Mouse (Mus musculus) MEL (cell line): Measurements from ENCODE around the gene Phgdh. TPM values are rescaled to one million over a fixed set of nuclear protein-coding genes. Genes with fewer than 3 reads are reported as not detected.

Source experiments
- DNase-seq: peaks from one replicate; pipeline ENCODE4 v3.0.0; 2011; ENCODE audit warnings: low read depth, low spot score
- H3K27ac ChIP-seq: 2 replicates; pipeline ENCODE4 v1.5.1; 2012; ENCODE audit warnings: low read depth, mild to moderate bottlenecking, control low read depth, low read length, moderate library complexity; ENCODE audit not compliant: control insufficient read depth
- H3K27me3 ChIP-seq, 2 experiments: fragments of 150-350 bp in 1 of 2; sonication (generic) in 1 of 2; 2 replicates each; pipeline ENCODE4 v1.6.1; 2012; ENCODE audit warnings: low read length in 2 of 2, mild to moderate bottlenecking in 2 of 2, improper control_type of control experiment in 1 of 2, moderate library complexity in 1 of 2; ENCODE audit not compliant: insufficient read depth in 2 of 2, control insufficient read depth in 1 of 2
- H3K36me3 ChIP-seq, 2 experiments: 2 replicates each; pipeline ENCODE4 v1.6.1; 2012 to 2014; ENCODE audit warnings: low read length in 2 of 2, improper control_type of control experiment in 1 of 2, inconsistent platforms in 1 of 2, mild to moderate bottlenecking in 1 of 2; ENCODE audit not compliant: insufficient read depth in 2 of 2, control insufficient read depth in 1 of 2
- H3K4me1 ChIP-seq, 2 experiments: fragments of 150-350 bp in 1 of 2; sonication (generic) in 1 of 2; 2 replicates each; pipeline ENCODE4 v1.6.1; 2012; ENCODE audit warnings: low read length in 2 of 2, improper control_type of control experiment in 1 of 2, mild to moderate bottlenecking in 1 of 2; ENCODE audit not compliant: insufficient read depth in 2 of 2, control insufficient read depth in 1 of 2
- H3K4me3 ChIP-seq, 2 experiments: fragments of 150-350 bp in 1 of 2; sonication (generic) in 1 of 2; 2 replicates each; pipeline ENCODE4 v1.5.1; 2012; ENCODE audit warnings: low read depth in 2 of 2, low read length in 2 of 2, mild to moderate bottlenecking in 2 of 2, moderate library complexity in 2 of 2, control low read depth in 1 of 2, improper control_type of control experiment in 1 of 2; ENCODE audit not compliant: control insufficient read depth in 1 of 2, insufficient read depth in 1 of 2
- H3K79me2 ChIP-seq: 2 replicates; pipeline ENCODE4 v1.6.1; 2012; ENCODE audit warnings: mild to moderate bottlenecking, low read length, moderate library complexity; ENCODE audit not compliant: control insufficient read depth, poor library complexity, insufficient read depth
- H3K9ac ChIP-seq: 2 replicates; pipeline ENCODE4 v1.6.1; 2012; ENCODE audit warnings: low read depth, mild to moderate bottlenecking, control low read depth, low read length, moderate library complexity; ENCODE audit not compliant: control insufficient read depth, poor library complexity, severe bottlenecking
- H3K9me3 ChIP-seq: fragments of 150-350 bp; sonication (generic); replicated peaks from 2 replicates; pipeline ENCODE4 v1.6.1; 2012; ENCODE audit warnings: mild to moderate bottlenecking, low read length, improper control_type of control experiment, moderate library complexity; ENCODE audit not compliant: insufficient read depth
- CHD1 ChIP-seq: IDR thresholded peaks from 2 replicates; pipeline ENCODE4 v1.6.1; 2012; ENCODE audit warnings: low read depth, mild to moderate bottlenecking, inconsistent platforms, low read length, improper control_type of control experiment
- CHD2 ChIP-seq: IDR thresholded peaks from 2 replicates; pipeline ENCODE4 v1.6.1; 2011; ENCODE audit warnings: low read length, improper control_type of control experiment
- CTCF ChIP-seq, 3 experiments: IDR thresholded peaks in 2 of 3; conservative IDR thresholded peaks in 1 of 3; 2 replicates each; pipeline ENCODE4 v1.5.1; 2011 to 2012; ENCODE audit warnings: low read length in 3 of 3, low read depth in 2 of 3, mild to moderate bottlenecking in 2 of 3, improper control_type of control experiment in 1 of 3, inconsistent platforms in 1 of 3, mixed read lengths in 1 of 3, moderate library complexity in 1 of 3; ENCODE audit not compliant: control insufficient read depth in 1 of 3, insufficient read depth in 1 of 3, poor library complexity in 1 of 3, severe bottlenecking in 1 of 3
- ELF1 ChIP-seq: IDR thresholded peaks from 2 replicates; pipeline ENCODE4 v1.6.1; 2014; ENCODE audit warnings: low read depth, mild to moderate bottlenecking, inconsistent platforms, low read length, improper control_type of control experiment, moderate library complexity
- EP300 ChIP-seq, 2 experiments: IDR thresholded peaks; 2 replicates each; pipeline ENCODE4 v1.6.1; 2011; ENCODE audit warnings: improper control_type of control experiment in 2 of 2, low read length in 2 of 2, low read depth in 1 of 2, mild to moderate bottlenecking in 1 of 2
- GABPA ChIP-seq: IDR thresholded peaks from 2 replicates; pipeline ENCODE4 v1.6.1; 2012; ENCODE audit warnings: low read depth, mild to moderate bottlenecking, inconsistent platforms, low read length, improper control_type of control experiment, moderate library complexity
- GATA1 ChIP-seq: IDR thresholded peaks from 2 replicates; pipeline ENCODE4 v1.6.1; 2011; ENCODE audit warnings: low read depth, low read length, improper control_type of control experiment
- HCFC1 ChIP-seq: IDR thresholded peaks from 2 replicates; pipeline ENCODE4 v1.6.1; 2012; ENCODE audit warnings: low read depth, mild to moderate bottlenecking, inconsistent platforms, low read length, improper control_type of control experiment, moderate library complexity
- JUND ChIP-seq: IDR thresholded peaks from 2 replicates; pipeline ENCODE4 v1.6.1; 2011; ENCODE audit warnings: low read depth, mild to moderate bottlenecking, improper control_type of control experiment, low read length
- MAZ ChIP-seq: IDR thresholded peaks from 2 replicates; pipeline ENCODE4 v1.6.1; 2012; ENCODE audit warnings: low read depth, mild to moderate bottlenecking, inconsistent platforms, low read length, improper control_type of control experiment
- MXI1 ChIP-seq: IDR thresholded peaks from 2 replicates; pipeline ENCODE4 v1.6.1; 2011; ENCODE audit warnings: mild to moderate bottlenecking, low read depth, low read length, improper control_type of control experiment
- MYB ChIP-seq: IDR thresholded peaks from 2 replicates; pipeline ENCODE4 v1.6.1; 2011; ENCODE audit warnings: mild to moderate bottlenecking, low read depth, low read length, improper control_type of control experiment
- MYC ChIP-seq: IDR thresholded peaks from 2 replicates; pipeline ENCODE4 v1.6.1; 2011; ENCODE audit warnings: low read depth, mild to moderate bottlenecking, low read length, improper control_type of control experiment, moderate library complexity
- NELFE ChIP-seq: IDR thresholded peaks from 2 replicates; pipeline ENCODE4 v1.6.1; 2011; ENCODE audit warnings: low read depth, low read length, improper control_type of control experiment
- NRF1 ChIP-seq: IDR thresholded peaks from 2 replicates; pipeline ENCODE4 v1.6.1; 2014; ENCODE audit warnings: low read depth, mild to moderate bottlenecking, inconsistent platforms, low read length, improper control_type of control experiment, moderate library complexity; ENCODE audit not compliant: poor library complexity, insufficient read depth, severe bottlenecking
- POLR2A ChIP-seq, 2 experiments: IDR thresholded peaks; 2 replicates each; pipeline ENCODE4 v1.6.1; 2011 to 2012; ENCODE audit warnings: low read length in 2 of 2, mild to moderate bottlenecking in 2 of 2, control low read depth in 1 of 2, improper control_type of control experiment in 1 of 2, low read depth in 1 of 2, moderate library complexity in 1 of 2; ENCODE audit not compliant: control insufficient read depth in 1 of 2, insufficient read depth in 1 of 2, poor library complexity in 1 of 2
- POLR2AphosphoS2 ChIP-seq: IDR thresholded peaks from 2 replicates; pipeline ENCODE4 v1.6.1; 2011; ENCODE audit warnings: low read length, improper control_type of control experiment
- TAL1 ChIP-seq: IDR thresholded peaks from 2 replicates; pipeline ENCODE4 v1.6.1; 2012; ENCODE audit warnings: mild to moderate bottlenecking, inconsistent platforms, low read length, moderate library complexity, mixed read lengths
- TBP ChIP-seq: IDR thresholded peaks from 2 replicates; pipeline ENCODE4 v1.8.0; 2011; ENCODE audit warnings: low read depth, low read length, improper control_type of control experiment
- UBTF ChIP-seq: IDR thresholded peaks from 2 replicates; pipeline ENCODE4 v1.6.1; 2012; ENCODE audit warnings: low read depth, mild to moderate bottlenecking, inconsistent platforms, low read length, improper control_type of control experiment, moderate library complexity, borderline replicate concordance; ENCODE audit not compliant: insufficient read depth
- USF1 ChIP-seq: IDR thresholded peaks from 2 replicates; pipeline ENCODE4 v1.6.1; 2014; ENCODE audit warnings: low read depth, mild to moderate bottlenecking, inconsistent platforms, low read length, improper control_type of control experiment, moderate library complexity
- ZC3H11A ChIP-seq: IDR thresholded peaks from 2 replicates; pipeline ENCODE4 v1.6.1; 2012; ENCODE audit warnings: low read depth, mild to moderate bottlenecking, inconsistent platforms, low read length, improper control_type of control experiment
- ZKSCAN1 ChIP-seq: IDR thresholded peaks from 2 replicates; pipeline ENCODE4 v1.6.1; 2012; ENCODE audit warnings: low read depth, mild to moderate bottlenecking, inconsistent platforms, low read length, improper control_type of control experiment, moderate library complexity
- polyA plus RNA-seq, 2 experiments: library from polyadenylated mRNA; stranded (reverse) in 1 of 2; unstranded in 1 of 2; fragments of >175 nt in 1 of 2; fragments of >200 nt in 1 of 2; gene quantifications; 2 replicates each; pipeline versions ENCODE4 v1.2.1 to v1.2.4; 2012; ENCODE audit warnings: low replicate concordance in 2 of 2, low read depth in 1 of 2; ENCODE audit not compliant: insufficient read length in 2 of 2, insufficient read depth in 1 of 2, missing spikeins in 1 of 2
- total RNA-seq: library from RNA; depleted of rRNA; stranded (reverse); fragments of 300-350 nt; gene quantifications from 2 replicates; pipeline ENCODE4 v1.2.3, GENCODE M21; 2012

The Phgdh gene
- total and polyA plus RNA-seq, 3 experiments = 247 to 303 TPM; not detected in 1

- H3K4me1 ChIP-seq = no peaks in the 10 kb centered on the region
- H3K4me3 ChIP-seq = no peak overlapping the region
- no peak for DNase-seq
- no peaks in the 10 kb centered on the region for H3K9me3 ChIP-seq
- no peaks in the 10 kb centered on the region for H3K79me2 ChIP-seq
- no peak overlapping the region for H3K9ac ChIP-seq
- no peak overlapping the region for H3K27ac ChIP-seq
- no peaks in the 10 kb centered on the region for H3K36me3 ChIP-seq
- H3K27me3 ChIP-seq = peaks cover 8 to 14% of the 10 kb centered on the region in 2 experiments; a peak in 3 of 4 replicates
- no peak for TF ChIP-seq NRF1
- no peak for TF ChIP-seq MYB
- no peak for TF ChIP-seq HCFC1
- no peak for TF ChIP-seq GATA1
- TF ChIP-seq TAL1 = no peak
- no peak for TF ChIP-seq ELF1
- no peak for TF ChIP-seq UBTF
- TF ChIP-seq ZC3H11A = no peak
- TF ChIP-seq EP300 (IDR thresholded peaks at IDR 0.05; ENCODE audit: low read depth in 1 of 2, low read length in 2 of 2) = no peak
- no peak for TF ChIP-seq POLR2AphosphoS2
- TF ChIP-seq POLR2A (IDR thresholded peaks at IDR 0.05; ENCODE audit: control insufficient read depth in 1 of 2, insufficient read depth in 1 of 2, low read depth in 1 of 2, low read length in 2 of 2, poor library complexity in 1 of 2) = no peak
- no peak for TF ChIP-seq MYC
- no peak for TF ChIP-seq MXI1
These were observed 29.0 kb upstream of the Phgdh start for GRCm38 (mm10) chr3:98368776-98369175.

- Histone ChIP-seq H3K4me3 (no peak overlapping the region), H3K4me1 (no peaks in the 10 kb centered on the region), H3K27ac (no peak overlapping the region), H3K9me3 (no peaks in the 10 kb centered on the region), H3K27me3 (peaks cover 8 to 12% of the 10 kb centered on the region in 2 experiments; a peak in 3 of 4 replicates), H3K79me2 (no peaks in the 10 kb centered on the region), H3K9ac (no peak overlapping the region), H3K36me3 (no peaks in the 10 kb centered on the region)
- DNase-seq = no peak
- TF ChIP-seq CHD1 (no peak), NELFE (no peak), CHD2 (no peak), POLR2AphosphoS2 (no peak), CTCF (IDR thresholded peaks at IDR 0.05 in 2 of 3, conservative IDR thresholded peaks at IDR 0.05 in 1 of 3; ENCODE audit: control insufficient read depth in 1 of 3, insufficient read depth in 1 of 3, low read depth in 2 of 3, low read length in 3 of 3, poor library complexity in 1 of 3, severe bottlenecking in 1 of 3) (no peak), JUND (no peak), EP300 (IDR thresholded peaks at IDR 0.05; ENCODE audit: low read depth in 1 of 2, low read length in 2 of 2) (no peak), GABPA (no peak), ZKSCAN1 (no peak), MYB (no peak), TAL1 (no peak), MAZ (no peak), TBP (no peak), USF1 (no peak)
These were observed 28.5 kb upstream of the Phgdh start for GRCm38 (mm10) chr3:98368283-98368682.
